In genomic region chr11:50601641-50602355, GRCm38 (mm10) we compare ENCODE assay signal across 9 mouse cellular contexts. TPM values are rescaled to one million over a fixed set of nuclear protein-coding genes. Genes with fewer than 3 reads are reported as not detected.
A peak's percentile ranks its signal among the peaks of the same experiment; 100 is the strongest.
DNase-seq lines count a peak whose midpoint lies in the region; ATAC-seq and TF ChIP-seq lines count a peak whose summit lies in the region.
"Had no signal": no experiment of that assay in that cellular context is flagged by ENCODE, and none has a peak within 500 bp of the region (broad histone marks: within the 10 kb centered on the region; RNA-seq: fewer than 3 reads in every experiment).

Gene Adamts2, plus strand, starts transcription at chr11:50602084.

- ATAC-seq in intestine, embryonic 15.5 days = peak; percentile 88
- ATAC-seq in liver, embryonic 11.5 days (replicated peaks; ENCODE audit: low FRiP score) = no peak

- H3K27ac ChIP-seq in cerebellum, adult 2 months (ENCODE audit: insufficient read depth, low read length) = no peak within 1 kb of the TSS
- 0 out of 2 replicates have a peak within 1 kb of the TSS, but pooled peaks have one; percentile 13 for H3K27ac ChIP-seq in intestine, embryonic 15.5 days
- H3K27ac ChIP-seq in liver, embryonic 11.5 days (ENCODE audit: low read depth, low read length) = no peak within 1 kb of the TSS
- no peak within 1 kb of the TSS for H3K27ac ChIP-seq in thymus, adult 2 months (ENCODE audit: control insufficient read depth, insufficient read depth, low read length)
- H3K27ac ChIP-seq: macrophage had no signal

- peak within 1 kb of the TSS; percentile 56 for H3K4me3 ChIP-seq in cerebellum, adult 2 months (replicated peaks; ENCODE audit: insufficient read depth, low read depth, low read length)
- H3K4me3 ChIP-seq in intestine, embryonic 15.5 days (replicated peaks) = peak within 1 kb of the TSS; percentile 67
- peak within 1 kb of the TSS; percentile 51 for H3K4me3 ChIP-seq in liver, embryonic 11.5 days (ENCODE audit: low read depth, low read length)
- H3K4me3 ChIP-seq in thymus, adult 2 months (ENCODE audit: control insufficient read depth, insufficient read depth, low read length) = peak within 1 kb of the TSS; percentile 36

- H3K9ac ChIP-seq in intestine, embryonic 15.5 days = peak within 1 kb of the TSS; percentile 58
- H3K9ac ChIP-seq in liver, embryonic 11.5 days (ENCODE audit: low read depth, low read length) = no peak within 1 kb of the TSS

- H3K27me3 ChIP-seq in cerebellum, adult 2 months (ENCODE audit: control insufficient read depth, insufficient read depth, low read length) = no peaks in the 10 kb centered on the region
- peaks cover 63% of the 10 kb centered on the region for H3K27me3 ChIP-seq in intestine, embryonic 15.5 days (replicated peaks)
- peaks cover 66% of the 10 kb centered on the region for H3K27me3 ChIP-seq in liver, embryonic 11.5 days (replicated peaks; ENCODE audit: control insufficient read depth, insufficient read depth, low read length)
- H3K27me3 ChIP-seq in thymus, adult 2 months (ENCODE audit: control insufficient read depth, insufficient read depth, low read length) = peaks cover 27% of the 10 kb centered on the region; the same call in 1 of the 2 replicates

- TF ChIP-seq POLR2A in cerebellum, adult 2 months (IDR thresholded peaks at IDR 0.05; ENCODE audit: borderline replicate concordance, insufficient read depth, low read length) = no peak
- TF ChIP-seq POLR2A in thymus, adult 2 months (IDR thresholded peaks at IDR 0.05; ENCODE audit: control insufficient read depth, extremely low read depth, insufficient read depth, low read length, poor library complexity) = no peak

- no peaks in the 10 kb centered on the region for H3K9me3 ChIP-seq in intestine, embryonic 15.5 days
- H3K9me3 ChIP-seq in liver, embryonic 11.5 days (ENCODE audit: control insufficient read depth, low read length) = no peaks in the 10 kb centered on the region

- peak; percentile 59 to 62 for DNase-seq in cerebellum, adult 2 months
- no peak for DNase-seq in cerebellum, adult 11-12 months
- peak; percentile 89 for DNase-seq in embryo, embryonic 11 days
- no peak for DNase-seq in gonadal fat pad, adult 2 months (ENCODE audit: low read depth)
- DNase-seq in liver, embryonic 11.5 days (ENCODE audit: low spot score) = peak; percentile 58
- DNase-seq in neural tube, embryonic 10.5 days (ENCODE audit: extremely low spot score, low spot score) = peak; percentile 77
- DNase-seq in thymus, adult 2 months = peak; percentile 46

- under 1% methylated on average over 79 of the region's 82 CpGs for WGBS in cerebellum, adult 2 months
- under 1% methylated on average over 79 of the region's 82 CpGs for WGBS in intestine, embryonic 15.5 days
- WGBS in liver, embryonic 11.5 days = 2% methylated on average over 60 of the region's 82 CpGs
- under 1% methylated on average over 74 of the region's 82 CpGs for WGBS in thymus, adult 2 months

- TF ChIP-seq CTCF in cerebellum, adult 2 months (IDR thresholded peaks at IDR 0.05; ENCODE audit: borderline replicate concordance, insufficient read depth, low read depth, low read length) = no peak
- no peak for TF ChIP-seq CTCF in thymus, adult 2 months (IDR thresholded peaks at IDR 0.05; ENCODE audit: borderline replicate concordance, control insufficient read depth, extremely low read depth, insufficient read depth, low read length, poor library complexity)

- H3K36me3 ChIP-seq in intestine, embryonic 15.5 days = no peaks in the 10 kb centered on the region
- H3K36me3 ChIP-seq in liver, embryonic 11.5 days (ENCODE audit: control insufficient read depth, insufficient read depth, low read length) = no peaks in the 10 kb centered on the region
- H3K36me3 ChIP-seq in thymus, adult 2 months (ENCODE audit: control insufficient read depth, insufficient read depth, low read length) = no peaks in the 10 kb centered on the region

- no peaks in the 10 kb centered on the region for H3K4me1 ChIP-seq in cerebellum, adult 2 months (ENCODE audit: control insufficient read depth, insufficient read depth, low read length)
- peaks cover 17% of the 10 kb centered on the region for H3K4me1 ChIP-seq in intestine, embryonic 15.5 days (replicated peaks)
- no peaks in the 10 kb centered on the region for H3K4me1 ChIP-seq in liver, embryonic 11.5 days (replicated peaks; ENCODE audit: control insufficient read depth, insufficient read depth, low read length)
- peaks cover 11% of the 10 kb centered on the region; the same call in 1 of the 2 replicates for H3K4me1 ChIP-seq in thymus, adult 2 months (replicated peaks; ENCODE audit: control insufficient read depth, insufficient read depth, low read length)

- peak within 1 kb of the TSS; percentile 96 for H3K4me2 ChIP-seq in intestine, embryonic 15.5 days (replicated peaks)
- peak within 1 kb of the TSS; percentile 72 for H3K4me2 ChIP-seq in liver, embryonic 11.5 days

RNA-seq across cellular contexts. Expression of gene Adamts2, which starts in this region (rescaled TPM):
- polyA plus RNA-seq in cerebellum, adult 2 months (2012; rRNA removed) = 21.1 and 21.7 TPM in 2 replicates
- polyA plus RNA-seq in gonadal fat pad, adult 2 months (2012; rRNA removed) = 44.4 and 52.1 TPM in 2 replicates
- 8.5 and 9.0 TPM in 2 replicates for polyA plus RNA-seq in intestine, embryonic 15.5 days (2015; fragmentation: Nextera tagmentation; extraction: Ambion mirVana)
- 3.4 and 4.2 TPM in 2 replicates for polyA plus RNA-seq in liver, embryonic 11.5 days (2014; fragmentation: Nextera tagmentation; extraction: Ambion mirVana)
- 4.9 and 5.5 TPM in 2 replicates for polyA plus RNA-seq in thymus, adult 2 months (2012; rRNA removed)
- polyA plus RNA-seq: macrophage had no signal

Comparison
In these comparisons a context has a peak if more than half of its experiments do, and no peak if none do; other contexts are left out.
1. DNase-seq: peak in cerebellum, adult 2 months (2 of 2), embryo, embryonic 11 days (single experiment), liver, embryonic 11.5 days (single experiment), neural tube, embryonic 10.5 days (single experiment) and thymus, adult 2 months (single experiment); none in cerebellum, adult 11-12 months (single experiment) and gonadal fat pad, adult 2 months (single experiment).
2. Peak in every context shown above with its lines, with median percentiles within 50 percentile points of each other: H3K4me3 ChIP-seq.